ENCODE assay signal across 8 mouse cellular contexts in the genomic region with DNA sequence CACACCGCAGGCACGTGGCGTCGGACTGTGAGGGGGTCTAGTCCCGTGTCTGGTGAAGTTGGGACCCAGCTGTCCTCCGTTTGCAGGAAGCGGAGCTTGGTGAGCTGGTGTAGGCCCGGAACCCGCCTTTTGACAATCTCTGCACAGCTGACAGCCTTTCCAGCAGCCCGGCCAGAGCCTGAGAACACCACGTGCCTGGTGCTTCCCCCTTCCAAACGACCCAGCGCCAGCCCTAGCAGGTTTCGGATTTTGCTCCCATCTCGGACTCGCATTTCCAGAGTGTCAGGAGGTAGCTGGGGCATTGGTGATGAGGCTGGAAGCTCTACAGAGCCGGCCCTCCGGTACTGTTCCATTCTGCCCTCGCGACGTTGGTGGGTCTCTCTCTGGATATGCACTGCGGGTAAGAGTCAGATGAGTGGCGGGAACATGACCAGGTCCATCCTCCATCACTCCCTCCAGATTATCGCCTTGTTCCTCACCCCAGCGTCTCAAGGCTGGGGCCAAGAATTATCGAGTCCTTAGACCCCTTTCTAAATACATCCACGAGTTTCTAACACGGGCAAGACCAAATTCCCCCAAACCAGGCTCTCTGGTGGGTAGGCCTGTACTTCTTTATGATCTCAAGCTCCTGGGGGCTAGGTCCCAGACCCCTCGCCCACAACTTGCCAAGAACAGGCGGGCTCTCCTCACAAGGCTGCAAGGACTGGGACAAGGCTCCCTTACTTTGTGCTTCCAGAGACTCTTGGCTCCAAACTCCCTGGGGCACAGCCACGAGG. TPM values are rescaled to one million over a fixed set of nuclear protein-coding genes. Genes with fewer than 3 reads are reported as not detected.
A peak's percentile ranks its signal among the peaks of the same experiment; 100 is the strongest.
DNase-seq lines count a peak whose midpoint lies in the region; ATAC-seq lines count a peak whose summit lies in the region.

No protein-coding gene starts in this region.

- H3K4me2 ChIP-seq in kidney, embryonic 15.5 days = peak overlapping the region; percentile 91
- peak overlapping the region; percentile 80 for H3K4me2 ChIP-seq in midbrain, embryonic 15.5 days

- H3K4me3 ChIP-seq in heart, embryonic 10.5 days = peak overlapping the region; percentile 79
- H3K4me3 ChIP-seq in kidney, embryonic 15.5 days (replicated peaks) = peak overlapping the region; percentile 73
- peak overlapping the region; percentile 88 for H3K4me3 ChIP-seq in midbrain, embryonic 15.5 days

- peak overlapping the region; percentile 95 for H3K27ac ChIP-seq in heart, embryonic 10.5 days
- peak overlapping the region; percentile 73; the same call in 1 of the 2 replicates for H3K27ac ChIP-seq in kidney, embryonic 15.5 days
- peak overlapping the region; percentile 85 for H3K27ac ChIP-seq in midbrain, embryonic 15.5 days

- WGBS in heart, embryonic 10.5 days = 45% methylated on average over 31 of the region's 31 CpGs
- WGBS in kidney, embryonic 15.5 days = 39% methylated on average over 31 of the region's 31 CpGs
- 40% methylated on average over 31 of the region's 31 CpGs for WGBS in midbrain, embryonic 15.5 days

- H3K9me3 ChIP-seq in heart, embryonic 10.5 days = no peaks in the 10 kb centered on the region
- no peaks in the 10 kb centered on the region for H3K9me3 ChIP-seq in kidney, embryonic 15.5 days (replicated peaks)
- no peaks in the 10 kb centered on the region for H3K9me3 ChIP-seq in midbrain, embryonic 15.5 days

- peaks cover 5% of the 10 kb centered on the region; the same call in 1 of the 2 replicates for H3K27me3 ChIP-seq in heart, embryonic 10.5 days (ENCODE audit: insufficient read depth, poor library complexity, severe bottlenecking)
- H3K27me3 ChIP-seq in kidney, embryonic 15.5 days = no peaks in the 10 kb centered on the region
- no peaks in the 10 kb centered on the region for H3K27me3 ChIP-seq in midbrain, embryonic 15.5 days (replicated peaks)

- H3K4me1 ChIP-seq in heart, embryonic 10.5 days = peaks cover 24% of the 10 kb centered on the region
- peaks cover 33% of the 10 kb centered on the region for H3K4me1 ChIP-seq in kidney, embryonic 15.5 days
- H3K4me1 ChIP-seq in midbrain, embryonic 15.5 days = peaks cover 46% of the 10 kb centered on the region

- ATAC-seq in kidney, embryonic 15.5 days (replicated peaks; ENCODE audit: low FRiP score) = peak; percentile 17
- peak; percentile 24 for ATAC-seq in midbrain, embryonic 15.5 days (replicated peaks)

- H3K9ac ChIP-seq in kidney, embryonic 15.5 days = peak overlapping the region; percentile 90
- peak overlapping the region; percentile 92 for H3K9ac ChIP-seq in midbrain, embryonic 15.5 days

- DNase-seq in cerebellum, postnatal 10 days = peak; percentile 48 to 59
- no peak for DNase-seq in cerebellum, postnatal 4 days (ENCODE audit: low spot score in 2 of 2)
- DNase-seq in c-Kit-negative CD71-positive TER-119-positive erythroid progenitor cells, embryonic 14.5 days (ENCODE audit: low read depth, low spot score) = peak; percentile 42
- DNase-seq in heart, embryonic 10.5 days (ENCODE audit: low spot score) = no peak
- DNase-seq in adipocyte (ENCODE audit: low spot score) = no peak
- DNase-seq in cerebellum, adult 11 months = no peak

- H3K36me3 ChIP-seq in heart, embryonic 10.5 days = peaks cover 37% of the 10 kb centered on the region
- H3K36me3 ChIP-seq in kidney, embryonic 15.5 days = peaks cover 39% of the 10 kb centered on the region
- peaks cover 9% of the 10 kb centered on the region; the same call in 1 of the 2 replicates for H3K36me3 ChIP-seq in midbrain, embryonic 15.5 days (replicated peaks)

RNA-seq across cellular contexts. Expression of a gene that starts 0.7 kb away (rescaled TPM):
- polyA plus RNA-seq in heart, embryonic 10.5 days (2016; fragmentation: Nextera tagmentation; extraction: Ambion mirVana) = 54.5 and 71.3 TPM in 2 replicates
- polyA plus RNA-seq in kidney, embryonic 15.5 days (2015; fragmentation: Nextera tagmentation; extraction: Ambion mirVana) = 76.2 and 83.6 TPM in 2 replicates
- 59.1 and 64.6 TPM in 2 replicates for polyA plus RNA-seq in midbrain, embryonic 15.5 days (2015; fragmentation: Nextera tagmentation; extraction: Ambion mirVana)

RNA-seq across cellular contexts. Expression of a gene that starts 10.4 kb away (rescaled TPM):
- polyA plus RNA-seq in heart, embryonic 10.5 days (2016; fragmentation: Nextera tagmentation; extraction: Ambion mirVana) = 143 and 146 TPM in 2 replicates
- 128 and 132 TPM in 2 replicates for polyA plus RNA-seq in kidney, embryonic 15.5 days (2015; fragmentation: Nextera tagmentation; extraction: Ambion mirVana)
- 295 and 308 TPM in 2 replicates for polyA plus RNA-seq in midbrain, embryonic 15.5 days (2015; fragmentation: Nextera tagmentation; extraction: Ambion mirVana)

RNA-seq across cellular contexts. Expression of a gene that starts 12.8 kb away (rescaled TPM):
- 144 and 147 TPM in 2 replicates for polyA plus RNA-seq in heart, embryonic 10.5 days (2016; fragmentation: Nextera tagmentation; extraction: Ambion mirVana)
- 137 and 157 TPM in 2 replicates for polyA plus RNA-seq in kidney, embryonic 15.5 days (2015; fragmentation: Nextera tagmentation; extraction: Ambion mirVana)
- 37.5 and 40.3 TPM in 2 replicates for polyA plus RNA-seq in midbrain, embryonic 15.5 days (2015; fragmentation: Nextera tagmentation; extraction: Ambion mirVana)

RNA-seq across cellular contexts. Expression of a gene that starts 15.7 kb away (rescaled TPM):
- 2.6 and 8.9 TPM in 2 replicates for polyA plus RNA-seq in heart, embryonic 10.5 days (2016; fragmentation: Nextera tagmentation; extraction: Ambion mirVana)
- polyA plus RNA-seq in kidney, embryonic 15.5 days (2015; fragmentation: Nextera tagmentation; extraction: Ambion mirVana) = 19.8 and 22.1 TPM in 2 replicates
- polyA plus RNA-seq in midbrain, embryonic 15.5 days (2015; fragmentation: Nextera tagmentation; extraction: Ambion mirVana) = 28.1 and 32.2 TPM in 2 replicates

RNA-seq across cellular contexts. Expression of a gene that starts 18.3 kb away (rescaled TPM):
- not detected in 2 replicates for polyA plus RNA-seq in heart, embryonic 10.5 days (2016; fragmentation: Nextera tagmentation; extraction: Ambion mirVana)
- 0.12 and 0.17 TPM in 2 replicates for polyA plus RNA-seq in kidney, embryonic 15.5 days (2015; fragmentation: Nextera tagmentation; extraction: Ambion mirVana)
- 0.56 and 1.1 TPM in 2 replicates for polyA plus RNA-seq in midbrain, embryonic 15.5 days (2015; fragmentation: Nextera tagmentation; extraction: Ambion mirVana)

Comparison
In these comparisons a context has a peak if more than half of its experiments do, and no peak if none do; other contexts are left out.
1. DNase-seq: peak in cerebellum, postnatal 10 days (2 of 2) and c-Kit-negative CD71-positive TER-119-positive erythroid progenitor cells, embryonic 14.5 days (single experiment); none in cerebellum, postnatal 4 days (0 of 2), heart, embryonic 10.5 days (single experiment), adipocyte (single experiment) and cerebellum, adult 11 months (single experiment).
2. Peak in every context shown above with its lines, with median percentiles within 50 percentile points of each other: H3K27ac ChIP-seq and H3K4me3 ChIP-seq.